Mouse (Mus musculus): ENCODE data around the gene Polr2l.

Gene Polr2l

DNA sequence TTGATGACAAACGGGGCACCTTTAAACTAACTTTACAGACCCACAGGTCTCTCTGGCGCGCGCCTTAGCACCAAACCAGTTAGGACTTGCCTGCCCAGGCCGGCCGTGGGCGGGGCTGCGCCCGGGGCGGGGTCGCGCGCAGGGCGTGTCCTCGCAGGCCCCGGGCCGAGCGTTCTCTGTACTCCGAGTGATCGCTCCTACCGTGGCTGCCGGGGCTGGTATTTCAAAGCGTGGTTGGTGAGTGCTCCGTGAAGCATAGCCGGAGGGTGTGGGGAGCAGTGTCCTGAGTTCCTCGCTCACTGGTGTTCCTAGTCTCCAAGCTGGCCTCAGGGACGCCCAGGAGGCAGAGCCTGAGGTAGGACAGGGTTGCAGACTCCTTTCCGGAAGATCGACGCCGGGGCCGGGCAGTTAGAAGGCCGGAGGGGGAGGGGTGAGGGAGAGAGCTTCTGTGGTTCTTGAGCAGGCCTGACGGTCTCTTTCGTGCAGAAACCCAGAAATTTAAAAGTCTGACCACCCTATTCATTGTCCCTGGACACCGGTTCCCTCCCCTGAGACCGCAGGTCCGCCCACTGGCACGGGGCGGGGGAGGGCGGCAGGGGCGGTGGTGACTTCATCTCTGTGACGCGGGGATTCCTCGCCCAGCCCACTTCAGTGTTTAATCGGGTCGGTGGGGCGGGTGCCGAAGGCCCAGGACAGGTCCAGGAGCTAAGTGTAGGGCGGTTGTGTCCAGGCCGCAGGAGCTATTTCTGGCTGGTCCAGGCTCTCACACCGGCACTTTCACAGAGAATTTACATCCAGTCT lies 7.5 kb downstream of the Polr2l start, which contains the start of gene Cd151:
Gene Cd151, plus strand, starts transcription at position 163 of the 801 bp plus-strand sequence.
- peak; percentile 96 for DNase-seq

GRCm38 (mm10) chr7:141466607-141467148 lies 8.3 kb downstream of the Polr2l start:
- DNase-seq = no peak

DNA sequence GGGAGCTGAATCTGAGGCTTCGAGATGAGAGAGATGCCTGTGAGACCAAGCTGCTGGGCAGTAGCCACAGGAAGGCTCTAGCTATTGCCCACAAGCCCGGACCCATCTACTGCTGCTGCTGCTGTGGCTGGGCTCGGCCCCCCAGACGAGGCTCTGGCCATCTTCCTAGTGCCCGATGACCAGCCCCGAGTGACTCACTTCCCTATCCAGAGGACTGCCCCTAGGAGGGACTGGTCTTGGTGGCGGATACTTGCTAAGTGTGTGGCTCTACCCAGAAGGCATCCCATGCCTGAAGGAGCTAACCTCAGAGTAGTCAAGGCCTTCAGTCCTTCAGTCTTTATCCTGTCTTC lies 8.9 kb downstream of the Polr2l start:
- no peak for DNase-seq

GRCm38 (mm10) chr7:141465388-141466044 lies 9.4 kb downstream of the Polr2l start:
- DNase-seq = no peak

DNA sequence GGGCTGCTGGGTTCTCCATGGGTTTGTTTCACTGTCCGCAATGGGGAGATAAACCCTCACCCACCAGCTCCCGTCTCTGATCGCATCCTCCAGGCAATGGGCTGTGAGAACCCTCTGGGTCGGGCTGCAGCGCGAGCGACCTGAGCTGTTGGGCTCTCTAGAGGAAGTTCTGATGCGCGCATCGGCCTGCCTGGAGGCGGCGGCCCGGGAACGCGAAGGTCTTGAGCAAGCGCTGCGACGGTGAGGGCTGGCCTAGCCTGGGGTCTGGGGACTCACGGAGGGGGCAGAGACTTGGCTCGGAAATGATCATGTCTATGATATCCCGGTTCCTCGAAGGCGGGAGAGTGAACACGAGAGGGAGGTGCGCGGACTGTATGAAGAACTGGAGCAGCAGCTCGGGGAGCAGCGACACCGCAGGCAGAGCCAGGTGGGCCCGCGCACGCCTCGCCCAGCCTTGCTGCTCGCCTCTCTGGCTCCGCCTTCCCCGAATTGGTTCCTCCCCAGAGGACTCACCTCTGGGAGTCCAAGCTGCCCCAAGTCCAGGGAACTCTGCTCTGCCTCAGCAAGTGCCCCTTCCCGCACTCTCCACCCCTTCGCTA lies 10.2 kb downstream of the Polr2l start:
- DNase-seq = peak; percentile 70

- peak; percentile 76 for DNase-seq
Observed at GRCm38 (mm10) chr7:141463824-141464602, 10.9 kb downstream of the Polr2l start.

DNA sequence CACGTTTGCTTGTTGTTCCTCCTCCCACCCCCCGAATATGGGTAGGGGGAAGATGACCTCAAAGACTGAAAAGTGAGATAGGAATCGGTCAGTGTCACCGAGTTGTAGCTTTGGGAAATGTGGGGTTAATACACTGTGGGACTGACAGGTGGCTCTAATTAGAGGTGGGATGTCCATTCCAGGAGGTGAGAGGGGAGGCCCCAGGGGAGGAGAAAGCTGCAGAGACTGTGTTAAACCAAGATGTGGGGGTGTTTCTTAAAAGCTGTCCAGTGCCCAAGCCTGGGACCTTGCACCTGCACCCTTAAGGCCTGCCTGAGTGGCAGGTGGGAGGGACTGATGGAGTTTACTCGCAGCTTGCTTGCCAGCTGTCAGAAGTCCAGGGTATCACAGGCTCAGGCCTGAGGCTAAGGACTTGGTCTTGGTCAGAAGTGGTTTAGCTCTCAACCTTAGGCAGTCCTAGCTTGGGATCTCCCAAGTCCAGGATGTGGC lies 12.6 kb downstream of the Polr2l start:
- DNase-seq = peak; percentile 71

DNA sequence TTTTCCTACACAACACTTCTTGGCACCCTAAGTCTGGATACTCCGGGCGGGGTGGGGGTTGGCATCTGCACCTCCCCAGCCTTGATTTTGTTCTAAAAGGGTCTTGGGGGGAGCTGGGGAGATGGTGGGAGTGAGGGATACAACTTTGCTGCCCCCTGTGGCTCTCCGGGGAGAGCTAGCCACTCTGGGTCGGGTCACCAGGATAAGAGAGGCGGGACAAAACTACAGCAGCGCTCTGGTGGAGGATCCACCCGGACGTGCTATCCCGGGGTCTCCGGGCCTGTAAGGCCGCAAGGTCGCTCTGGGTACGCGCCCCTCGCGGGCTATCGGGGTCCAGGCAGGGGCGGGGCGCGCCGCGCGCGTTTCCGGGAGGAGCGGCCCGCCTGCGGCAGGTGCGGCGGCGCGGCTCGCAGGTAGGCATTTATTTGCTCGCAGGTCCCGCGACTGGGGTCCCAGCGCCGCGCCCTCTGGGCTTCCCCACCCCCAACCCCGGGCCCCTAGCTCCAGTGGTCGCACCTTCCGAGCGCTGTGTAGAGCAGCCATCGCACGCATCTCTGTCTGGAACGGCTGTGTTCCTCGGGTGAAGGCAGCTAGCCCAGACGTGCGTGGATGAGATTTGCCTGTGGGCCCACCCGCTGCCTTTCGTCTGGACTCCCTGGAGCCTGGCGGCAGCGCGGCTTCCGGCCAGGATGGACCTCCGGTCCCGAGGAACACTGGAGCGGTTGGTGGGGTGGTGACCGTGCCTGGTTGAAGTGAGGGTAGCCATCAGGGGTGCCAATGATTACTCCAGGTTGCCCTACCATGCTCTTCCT lies 13.2 kb downstream of the Polr2l start:
- no peak for DNase-seq

GRCm38 (mm10) chr7:141460391-141461113 lies 14.4 kb downstream of the Polr2l start, which contains the start of gene Cracr2b:
Gene Cracr2b, plus strand, starts transcription at chr7:141461094.
- DNase-seq = no peak

- DNase-seq = no peak
Observed at GRCm38 (mm10) chr7:141460001-141460390, 14.9 kb downstream of the Polr2l start.

DNA sequence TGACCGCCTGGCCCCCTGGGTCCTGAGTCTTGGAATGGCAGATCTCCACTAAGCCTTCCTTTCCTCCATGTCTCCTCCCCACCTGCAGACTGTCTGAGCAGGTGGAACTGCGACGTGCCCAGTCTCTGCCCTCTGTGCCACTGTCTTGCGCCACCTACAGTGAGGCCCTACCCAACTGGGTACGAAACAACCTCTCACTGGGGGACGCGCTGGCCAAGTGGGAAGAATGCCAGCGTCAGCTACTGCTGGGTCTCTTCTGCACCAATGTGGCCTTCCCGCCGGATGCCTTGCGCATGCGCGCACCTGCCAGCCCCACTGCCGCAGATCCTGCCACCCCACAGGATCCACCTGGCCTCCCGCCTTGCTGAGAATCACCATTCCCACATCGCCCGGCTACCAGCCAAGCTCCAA lies 15.6 kb downstream of the Polr2l start:
- no peak for DNase-seq

DNA sequence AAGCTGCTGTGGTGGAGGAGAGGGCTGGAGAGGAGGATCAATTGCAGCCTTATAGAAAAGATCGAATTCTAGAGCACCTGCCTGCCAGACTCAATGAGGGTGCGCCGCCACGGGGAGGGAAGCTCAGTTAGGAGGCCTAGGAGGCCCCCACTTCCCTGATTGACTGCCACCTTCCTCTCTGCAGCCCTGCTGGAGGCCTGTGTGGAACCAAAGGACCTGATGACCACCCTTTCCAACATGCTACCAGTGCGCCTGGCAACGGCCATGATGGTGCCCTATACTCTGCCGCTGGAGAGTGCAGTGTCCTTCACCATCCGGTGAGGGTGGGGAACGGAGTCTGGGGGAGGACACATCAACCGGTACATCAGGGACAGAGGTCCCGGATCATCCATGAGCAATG lies 16.3 kb downstream of the Polr2l start:
- DNase-seq = no peak

DNA sequence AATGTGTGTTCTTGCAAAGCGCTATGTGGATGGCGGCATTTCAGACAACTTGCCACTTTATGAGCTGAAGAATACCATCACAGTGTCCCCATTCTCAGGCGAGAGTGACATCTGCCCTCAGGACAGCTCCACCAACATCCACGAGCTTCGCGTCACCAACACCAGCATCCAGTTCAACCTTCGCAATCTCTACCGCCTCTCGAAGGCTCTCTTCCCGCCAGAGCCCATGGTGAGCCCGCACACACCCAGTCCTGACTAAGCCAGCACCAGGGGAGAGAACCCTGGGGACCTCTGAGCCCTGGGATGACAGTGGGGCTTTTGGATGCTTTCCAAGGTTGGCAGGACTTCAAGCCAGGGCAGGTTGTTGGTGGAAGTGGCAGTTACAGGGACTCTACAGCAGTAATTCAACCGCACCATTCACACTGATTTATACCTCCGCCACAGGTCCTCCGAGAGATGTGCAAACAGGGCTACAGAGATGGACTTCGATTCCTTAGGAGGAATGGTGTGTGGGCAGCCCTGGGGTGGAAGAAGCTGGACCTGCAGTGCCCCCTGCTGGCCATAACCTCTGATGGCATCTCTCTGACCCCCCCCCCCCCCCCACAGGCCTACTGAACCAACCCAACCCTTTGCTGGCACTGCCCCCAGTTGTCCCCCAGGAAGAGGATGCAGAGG lies 16.8 kb downstream of the Polr2l start:
- peak; percentile 73 for DNase-seq

DNA sequence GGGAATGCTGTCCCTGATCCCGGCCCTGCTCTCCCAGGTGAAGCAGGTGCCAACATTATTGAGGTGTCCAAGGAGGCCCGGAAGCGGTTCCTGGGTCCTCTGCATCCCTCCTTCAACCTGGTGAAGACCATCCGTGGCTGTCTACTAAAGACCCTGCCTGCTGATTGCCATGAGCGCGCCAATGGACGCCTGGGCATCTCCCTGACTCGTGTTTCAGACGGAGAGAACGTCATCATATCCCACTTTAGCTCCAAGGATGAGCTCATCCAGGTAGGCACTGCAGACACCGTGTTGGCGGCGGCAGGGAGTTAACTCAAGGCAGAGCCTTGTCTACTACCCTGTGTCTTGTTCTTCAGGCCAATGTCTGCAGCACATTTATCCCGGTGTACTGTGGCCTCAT lies 17.7 kb downstream of the Polr2l start:
- DNase-seq = no peak

DNA sequence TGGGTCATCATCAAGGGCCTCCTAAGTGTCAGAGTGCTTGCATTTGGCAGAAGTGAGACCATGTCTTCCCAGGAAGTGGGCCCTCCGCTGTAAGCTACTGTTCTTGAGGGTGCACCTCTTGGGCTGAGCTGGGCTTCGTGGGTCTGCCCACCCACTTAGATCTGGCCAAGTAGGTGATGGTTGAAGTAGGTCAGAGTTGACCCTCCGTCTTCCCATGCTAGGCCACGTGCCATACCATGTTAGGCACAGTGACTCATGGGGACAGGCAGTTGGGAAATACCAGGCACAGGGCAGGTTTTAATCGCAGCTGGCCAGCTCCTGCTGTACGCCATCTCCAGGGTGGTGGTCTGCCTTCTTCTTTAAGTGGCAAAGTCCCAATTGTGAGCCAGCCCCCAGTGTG lies 18.2 kb downstream of the Polr2l start:
- peak; percentile 4 for DNase-seq

DNA sequence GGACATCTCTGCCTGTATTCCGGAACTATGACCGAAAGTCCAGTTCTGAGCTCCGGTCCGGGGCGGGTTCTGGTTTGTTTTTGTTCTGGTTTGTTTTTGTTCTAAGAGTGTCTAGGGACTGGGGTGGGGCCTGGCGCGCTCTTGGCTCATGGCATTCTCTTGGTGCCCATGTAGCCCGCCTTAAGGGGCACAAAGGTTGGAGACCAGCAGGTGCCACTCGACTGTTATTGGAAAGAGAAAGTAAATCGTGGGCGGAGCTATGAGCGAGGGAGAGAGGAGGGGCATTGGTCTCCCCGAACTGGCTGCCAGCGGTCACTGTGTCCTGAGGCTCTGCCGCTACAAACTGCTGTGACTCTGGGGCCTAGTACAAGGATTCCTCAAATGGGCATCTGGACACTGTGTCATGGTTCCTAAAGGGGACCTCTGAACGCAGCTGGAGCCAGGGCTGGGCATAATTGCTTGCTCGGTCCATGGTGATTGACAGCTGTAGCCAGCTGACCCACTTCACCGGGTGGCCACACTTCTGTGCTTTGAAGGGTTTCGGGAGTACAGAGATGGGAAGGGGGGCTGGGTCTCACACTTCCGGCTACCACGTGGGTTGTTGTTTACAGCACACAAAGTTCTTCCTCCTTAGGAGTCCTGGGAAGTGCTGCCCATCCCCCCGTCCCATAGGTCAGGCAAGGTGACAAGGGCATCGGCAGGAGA lies 19.2 kb downstream of the Polr2l start:
- DNase-seq = peak; percentile 89

- DNase-seq = peak; percentile 97
Observed at GRCm38 (mm10) chr7:141454967-141455551, 19.9 kb downstream of the Polr2l start, which contains the start of gene Pnpla2. Gene Pnpla2, plus strand, starts transcription at chr7:141455198.

DNA sequence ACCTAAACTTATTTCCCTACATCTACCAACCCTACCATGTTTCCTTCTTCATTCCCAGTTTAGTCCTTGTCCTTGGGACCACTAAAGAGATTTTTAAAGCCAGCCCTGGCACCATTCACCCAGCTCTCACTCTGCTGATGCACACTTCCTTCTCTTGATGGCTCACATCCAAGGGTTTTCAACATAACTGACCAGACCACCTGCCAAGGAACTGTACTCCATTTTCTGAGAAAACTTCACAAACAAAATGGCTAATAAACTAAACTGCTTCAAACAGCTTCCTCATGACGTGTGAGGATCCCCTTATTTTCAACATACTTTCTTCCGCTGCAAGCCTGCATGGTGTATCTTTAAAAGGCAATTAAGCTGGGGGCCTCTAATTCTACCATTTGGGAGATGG lies 21.3 kb downstream of the Polr2l start:
- DNase-seq = no peak

GRCm38 (mm10) chr7:141451928-141452327 lies 23.0 kb downstream of the Polr2l start:
- DNase-seq = no peak
